Mouse (Mus musculus) heart, adult 8-10 months (tissue): ENCODE results near the gene AC109138.7. TPM values are rescaled to one million over a fixed set of nuclear protein-coding genes. Genes with fewer than 3 reads are reported as not detected.
"Not testable (repeated sequence)": the region's sequence is repeated elsewhere in the genome, so short reads cannot be mapped to it uniquely, and the experiment has no call there.

Experiments used
- DNase-seq: peaks from one replicate; pipeline ENCODE4 v3.0.0; 2022; ENCODE audit warnings: low spot score
- microRNA-seq: library from miRNA; unstranded; fragments of <30 nt; microRNA quantifications from one replicate; pipeline ENCODE4 v1.2.0, GENCODE M21; 2022
- total RNA-seq, 4 experiments: library from RNA; stranded (reverse); gene quantifications; 2 replicates each; pipeline ENCODE4 v1.2.4; 2022

AC109138.7 gene
- total RNA-seq, 4 experiments from 2014 or later: 0.87 TPM; not detected in 3

GRCm38 (mm10) chr19:4247010-4247409, 32.9 kb downstream of the AC109138.7 start:
- no peak for DNase-seq

GRCm38 (mm10) chr19:4248683-4249082, 34.5 kb downstream of the AC109138.7 start:
- not testable (repeated sequence) for DNase-seq

- no peak for DNase-seq
Measured at GRCm38 (mm10) chr19:4254230-4254629, 40.1 kb downstream of the AC109138.7 start.

- no peak for DNase-seq
Measured at GRCm38 (mm10) chr19:4255583-4256162, 41.5 kb downstream of the AC109138.7 start.

GRCm38 (mm10) chr19:4257216-4257896, 43.2 kb downstream of the AC109138.7 start:
- DNase-seq: peak; percentile 97

GRCm38 (mm10) chr19:4257897-4258252, 43.7 kb downstream of the AC109138.7 start:
- DNase-seq: no peak

GRCm38 (mm10) chr19:4261038-4261698, 47.0 kb downstream of the AC109138.7 start:
- no peak for DNase-seq

GRCm38 (mm10) chr19:4262756-4263155, 48.6 kb downstream of the AC109138.7 start:
- DNase-seq: no peak

- DNase-seq: no peak
Measured at GRCm38 (mm10) chr19:4263702-4264101, 49.5 kb downstream of the AC109138.7 start.

GRCm38 (mm10) chr19:4264171-4264780, 50.1 kb downstream of the AC109138.7 start:
- DNase-seq: no peak

- no peak for DNase-seq
Measured at GRCm38 (mm10) chr19:4265956-4266355, 51.8 kb downstream of the AC109138.7 start.

- peak; percentile 35 for DNase-seq
Measured at GRCm38 (mm10) chr19:4268566-4269361, 54.6 kb downstream of the AC109138.7 start, which contains the start of gene Ssh3. Gene Ssh3 (minus strand): TSS chr19:4269180.

- DNase-seq: no peak
Measured at GRCm38 (mm10) chr19:4270187-4270586, 56.0 kb downstream of the AC109138.7 start.

- DNase-seq: no peak
Measured at GRCm38 (mm10) chr19:4270972-4271371, 56.8 kb downstream of the AC109138.7 start.

- DNase-seq: no peak
Measured at GRCm38 (mm10) chr19:4279487-4279886, 65.3 kb downstream of the AC109138.7 start.

GRCm38 (mm10) chr19:4280425-4280824, 66.3 kb downstream of the AC109138.7 start:
- DNase-seq: no peak

Small RNAs within 50 kb of the gene (microRNA-seq; reads per million reads assigned to microRNA genes)
- gene Gm26115 (not detected), gene Mir6985 (2.2 reads per million)

Other genes starting within 250 kb of the AC109138.7 start
- gene Aldh3b2, start 242.0 kb upstream of the AC109138.7 start, total RNA-seq: under 1 TPM in 2 of 4 experiments, not detected in 2; 0.19 to 0.23 TPM
- gene Acy3, start 227.8 kb upstream of the AC109138.7 start, total RNA-seq: 10 to 100 TPM; 24.2 to 32.4 (median 28.4) TPM
- gene Tbx10, start 221.6 kb upstream of the AC109138.7 start, total RNA-seq: not detected
- 100 to 1,000 TPM; 134 to 165 (median 153) TPM for gene Nudt8, start 213.8 kb upstream of the AC109138.7 start, total RNA-seq
- 1 to 10 TPM in 1 of 4 experiments, under 1 TPM in 3; 0.69 to 1.6 (median 0.81) TPM for gene Gm49405, start 213.7 kb upstream of the AC109138.7 start, total RNA-seq
- gene Doc2g, start 211.0 kb upstream of the AC109138.7 start, total RNA-seq: 100 to 1,000 TPM; 255 to 281 (median 261) TPM
- 1,000 to 10,000 TPM; 1,087 to 1,207 (median 1,176) TPM for gene Ndufv1, start 201.6 kb upstream of the AC109138.7 start, total RNA-seq
- gene Gstp1, start 176.4 kb upstream of the AC109138.7 start, total RNA-seq: 100 to 1,000 TPM; 355 to 468 (median 390) TPM
- gene Gstp2, start 168.3 kb upstream of the AC109138.7 start, total RNA-seq: 100 to 1,000 TPM; 131 to 147 (median 142) TPM
- not detected for gene Gstp3, start 154.8 kb upstream of the AC109138.7 start, total RNA-seq
- gene Cabp2, start 132.8 kb upstream of the AC109138.7 start, total RNA-seq: not detected
- 10 to 100 TPM; 33.6 to 43.4 (median 39.5) TPM for gene Cdk2ap2, start 117.2 kb upstream of the AC109138.7 start, total RNA-seq
- 10 to 100 TPM; 17.0 to 22.1 (median 18.3) TPM for gene Pitpnm1, start 114.4 kb upstream of the AC109138.7 start, total RNA-seq
- gene Aip, start 88.5 kb upstream of the AC109138.7 start, total RNA-seq: 10 to 100 TPM; 65.9 to 79.6 (median 70.7) TPM
- gene Gpr152, start 74.6 kb upstream of the AC109138.7 start, total RNA-seq: not detected
- gene Cabp4, start 70.3 kb upstream of the AC109138.7 start, total RNA-seq: not detected
- 10 to 100 TPM; 34.9 to 55.9 (median 42.8) TPM for gene Coro1b, start 65.7 kb upstream of the AC109138.7 start, total RNA-seq
- gene Ptprcap, start 60.8 kb upstream of the AC109138.7 start, total RNA-seq: 1 to 10 TPM in 3 of 4 experiments, under 1 TPM in 1; 0.73 to 2.4 (median 1.3) TPM
- 10 to 100 TPM; 15.6 to 17.9 (median 17.0) TPM for gene Rps6kb2, start 51.0 kb upstream of the AC109138.7 start, total RNA-seq
- gene Carns1, start 38.9 kb upstream of the AC109138.7 start, total RNA-seq: 10 to 100 TPM; 28.3 to 37.5 (median 30.5) TPM
- 10 to 100 TPM in 2 of 4 experiments, 1 to 10 TPM in 2; 8.6 to 19.6 (median 12.4) TPM for gene Tbc1d10c, start 23.1 kb upstream of the AC109138.7 start, total RNA-seq
- 100 to 1,000 TPM; 261 to 310 (median 281) TPM for gene Ppp1ca, start 22.3 kb upstream of the AC109138.7 start, total RNA-seq
- 1 to 10 TPM; 5.3 to 6.2 (median 5.6) TPM for gene Rad9a, start 12.7 kb upstream of the AC109138.7 start, total RNA-seq
- 1 to 10 TPM in 2 of 4 experiments, under 1 TPM in 2; 0.57 to 1.6 (median 1.0) TPM for gene Clcf1, start 119 bp upstream of the AC109138.7 start, total RNA-seq
- gene Pold4, start 17.5 kb downstream of the AC109138.7 start, total RNA-seq: 10 to 100 TPM; 11.9 to 17.5 (median 14.3) TPM
- 10 to 100 TPM in 2 of 4 experiments, 1 to 10 TPM in 2; 6.1 to 11.4 (median 8.1) TPM for gene Ssh3, start 54.8 kb downstream of the AC109138.7 start, total RNA-seq
- 1 to 10 TPM in 1 of 4 experiments, under 1 TPM in 3; 0.59 to 2.1 (median 0.80) TPM for gene Ankrd13d, start 68.8 kb downstream of the AC109138.7 start, total RNA-seq
- gene Grk2, start 91.9 kb downstream of the AC109138.7 start, total RNA-seq: 10 to 100 TPM; 48.7 to 55.9 (median 50.7) TPM
- gene Kdm2a, start 183.9 kb downstream of the AC109138.7 start, total RNA-seq: 10 to 100 TPM; 36.9 to 47.7 (median 38.9) TPM
- gene Rhod, start 225.1 kb downstream of the AC109138.7 start, total RNA-seq: 1 to 10 TPM; 5.1 to 6.7 (median 5.8) TPM